Mouse (Mus musculus): ENCODE results near the gene Palm. TPM values are rescaled to one million over a fixed set of nuclear protein-coding genes. Genes with fewer than 3 reads are reported as not detected.

Gene Palm
- polyA plus RNA-seq, 1 experiment from 2014 or later, result 129 TPM

- DNase-seq (ENCODE audit: low spot score), result no peak
- Histone ChIP-seq H3K4me1 (peaks cover 43% of the 10 kb centered on the region), H3K36me3 (replicated peaks) (peaks cover 15% of the 10 kb centered on the region), H3K9me3 (no peaks in the 10 kb centered on the region), H3K27ac (replicated peaks) (0 out of 2 replicates have a peak overlapping the region, but pooled peaks have one; percentile 97), H3K4me3 (peak overlapping the region; percentile 95; the same call in 1 of the 2 replicates), H3K27me3 (replicated peaks; ENCODE audit: low read depth, poor library complexity, severe bottlenecking) (no peaks in the 10 kb centered on the region; the same call in 1 of the 2 replicates)
- WGBS, result 79% methylated on average over 5 of the region's 5 CpGs
Measured at GRCm38 (mm10) chr10:79792339-79793040, 882 bp upstream of the Palm start.

GRCm38 (mm10) chr10:79793738-79794490 is 542 bp downstream of the Palm start:
- peaks cover 52% of the 10 kb centered on the region for H3K4me1 ChIP-seq
- DNase-seq (ENCODE audit: low spot score), result peak; percentile 67
- H3K9me3 ChIP-seq, result no peaks in the 10 kb centered on the region
- no peaks in the 10 kb centered on the region; the same call in 1 of the 2 replicates for H3K27me3 ChIP-seq (replicated peaks; ENCODE audit: low read depth, poor library complexity, severe bottlenecking)
- peaks cover 16% of the 10 kb centered on the region for H3K36me3 ChIP-seq (replicated peaks)
- H3K27ac ChIP-seq (replicated peaks), result peak overlapping the region; percentile 97
- WGBS, result 3% methylated on average over 37 of the region's 38 CpGs
- peak overlapping the region; percentile 95 for H3K4me3 ChIP-seq

DNA sequence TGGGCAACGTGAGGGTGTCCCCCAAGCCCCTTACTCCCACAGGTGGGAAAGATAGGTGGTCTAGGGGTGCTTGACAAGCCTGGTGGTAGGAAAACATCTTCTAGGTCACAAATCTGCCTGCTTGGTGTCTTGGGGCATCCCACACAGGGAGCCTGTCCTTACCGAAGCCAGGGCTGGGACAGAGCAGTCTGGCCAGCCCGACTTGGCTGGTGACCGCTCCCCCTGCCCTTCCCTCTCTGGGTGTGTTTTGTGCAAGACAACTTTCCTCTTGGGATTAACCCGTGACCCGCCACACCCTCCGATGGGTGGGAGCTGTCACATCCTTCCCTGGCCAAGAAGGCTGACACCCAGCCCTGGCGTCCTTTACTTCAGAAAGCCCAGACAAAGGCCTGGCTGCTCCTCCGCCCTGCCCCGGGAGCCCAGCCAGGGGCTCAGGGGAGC is 1.1 kb downstream of the Palm start:
- WGBS, result 7% methylated on average over 10 of the region's 10 CpGs
- H3K27ac ChIP-seq (replicated peaks), result peak overlapping the region; percentile 97
- peak overlapping the region; percentile 95 for H3K4me3 ChIP-seq
- H3K4me1 ChIP-seq, result peaks cover 51% of the 10 kb centered on the region
- peak; percentile 46 for DNase-seq (ENCODE audit: low spot score)
- H3K36me3 ChIP-seq (replicated peaks), result peaks cover 21% of the 10 kb centered on the region
- no peaks in the 10 kb centered on the region; the same call in 1 of the 2 replicates for H3K27me3 ChIP-seq (replicated peaks; ENCODE audit: low read depth, poor library complexity, severe bottlenecking)
- H3K9me3 ChIP-seq, result no peaks in the 10 kb centered on the region

DNA sequence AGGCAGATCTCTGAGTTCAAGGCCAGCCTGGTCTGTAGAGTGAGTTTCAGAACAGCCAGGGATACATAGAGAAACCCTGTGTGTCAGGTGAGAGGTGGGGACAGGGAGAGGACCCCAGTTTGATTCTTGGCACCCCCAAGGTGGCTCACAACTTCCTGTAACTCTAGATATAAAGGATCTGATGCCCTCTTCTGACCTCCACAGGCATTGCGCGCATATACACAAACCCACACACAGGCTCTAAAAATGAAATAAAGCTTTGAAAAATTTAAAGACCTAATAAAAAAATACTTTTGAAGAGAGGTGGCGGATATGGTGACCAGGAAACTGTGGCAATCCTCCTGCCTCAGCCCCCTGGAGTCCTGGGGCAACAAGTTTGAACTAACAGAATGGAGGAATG is 2.5 kb downstream of the Palm start:
- Histone ChIP-seq H3K4me3 (peak overlapping the region; percentile 11; the same call in 1 of the 2 replicates), H3K27me3 (replicated peaks; ENCODE audit: low read depth, poor library complexity, severe bottlenecking) (no peaks in the 10 kb centered on the region), H3K27ac (replicated peaks) (no peak overlapping the region), H3K36me3 (replicated peaks) (peaks cover 33% of the 10 kb centered on the region), H3K4me1 (peaks cover 51% of the 10 kb centered on the region), H3K9me3 (no peaks in the 10 kb centered on the region)
- DNase-seq (ENCODE audit: low spot score), result no peak
- WGBS, result 97% methylated on average over 3 of the region's 3 CpGs

GRCm38 (mm10) chr10:79797326-79797725 is 4.0 kb downstream of the Palm start:
- 48% methylated on average over 15 of the region's 15 CpGs for WGBS
- H3K4me3 ChIP-seq, result 0 out of 2 replicates have a peak overlapping the region, but pooled peaks have one; percentile 20
- H3K4me1 ChIP-seq, result peaks cover 63% of the 10 kb centered on the region

GRCm38 (mm10) chr10:79798289-79798928 is 5.0 kb downstream of the Palm start:
- DNase-seq (ENCODE audit: low spot score), result no peak
- H3K36me3 ChIP-seq (replicated peaks), result peaks cover 40% of the 10 kb centered on the region
- H3K4me1 ChIP-seq, result peaks cover 67% of the 10 kb centered on the region
- H3K4me3 ChIP-seq, result no peak overlapping the region
- H3K27ac ChIP-seq (replicated peaks), result no peak overlapping the region
- 92% methylated on average over 12 of the region's 12 CpGs for WGBS
- no peaks in the 10 kb centered on the region for H3K9me3 ChIP-seq
- no peaks in the 10 kb centered on the region for H3K27me3 ChIP-seq (replicated peaks; ENCODE audit: low read depth, poor library complexity, severe bottlenecking)

More at GRCm38 (mm10) chr10:79797326-79797725, 4.0 kb downstream of the Palm start:
- H3K9me3 ChIP-seq, result no peaks in the 10 kb centered on the region
- H3K36me3 ChIP-seq (replicated peaks), result peaks cover 37% of the 10 kb centered on the region
- DNase-seq (ENCODE audit: low spot score), result peak; percentile 44
- H3K27me3 ChIP-seq (replicated peaks; ENCODE audit: low read depth, poor library complexity, severe bottlenecking), result no peaks in the 10 kb centered on the region
- H3K27ac ChIP-seq (replicated peaks), result peak overlapping the region; percentile 51; the same call in 1 of the 2 replicates

GRCm38 (mm10) chr10:79800508-79800907 is 7.1 kb downstream of the Palm start:
- Histone ChIP-seq H3K27ac (replicated peaks) (no peak overlapping the region), H3K9me3 (no peaks in the 10 kb centered on the region), H3K27me3 (replicated peaks; ENCODE audit: low read depth, poor library complexity, severe bottlenecking) (no peaks in the 10 kb centered on the region), H3K36me3 (replicated peaks) (peaks cover 35% of the 10 kb centered on the region), H3K4me3 (no peak overlapping the region), H3K4me1 (peaks cover 69% of the 10 kb centered on the region)
- 87% methylated on average over 11 of the region's 11 CpGs for WGBS
- DNase-seq (ENCODE audit: low spot score), result no peak

DNA sequence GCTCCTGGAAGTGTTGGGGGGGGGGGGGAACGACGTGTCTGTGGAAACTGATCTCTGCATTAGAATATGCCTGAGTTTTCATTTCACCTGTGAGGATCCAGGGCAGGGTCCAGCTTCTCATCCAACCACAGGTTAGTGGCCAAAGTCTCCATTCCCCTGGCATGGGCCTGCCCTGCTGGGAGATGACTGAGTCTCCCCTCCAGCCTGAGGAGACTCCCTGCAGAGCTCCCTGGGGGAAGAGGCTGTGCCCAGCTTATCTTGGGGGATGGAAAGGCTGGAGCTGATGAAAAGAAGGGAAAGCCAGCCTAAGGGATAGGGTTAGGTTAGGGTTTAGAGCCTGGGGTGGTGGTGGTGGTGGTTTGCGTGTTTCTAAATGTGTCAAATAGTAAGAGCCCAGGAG is 8.5 kb downstream of the Palm start:
- Histone ChIP-seq H3K9me3 (no peaks in the 10 kb centered on the region), H3K4me3 (peak overlapping the region; percentile 51; the same call in 1 of the 2 replicates), H3K27ac (replicated peaks) (peak overlapping the region; percentile 87), H3K4me1 (peaks cover 77% of the 10 kb centered on the region), H3K27me3 (replicated peaks; ENCODE audit: low read depth, poor library complexity, severe bottlenecking) (no peaks in the 10 kb centered on the region), H3K36me3 (replicated peaks) (peaks cover 34% of the 10 kb centered on the region)
- DNase-seq (ENCODE audit: low spot score), result no peak
- 28% methylated on average over 3 of the region's 3 CpGs for WGBS

GRCm38 (mm10) chr10:79802331-79802971 is 9.1 kb downstream of the Palm start:
- Histone ChIP-seq H3K27ac (replicated peaks) (peak overlapping the region; percentile 87), H3K4me3 (peak overlapping the region; percentile 51), H3K9me3 (no peaks in the 10 kb centered on the region), H3K36me3 (replicated peaks) (peaks cover 37% of the 10 kb centered on the region), H3K27me3 (replicated peaks; ENCODE audit: low read depth, poor library complexity, severe bottlenecking) (no peaks in the 10 kb centered on the region), H3K4me1 (peaks cover 77% of the 10 kb centered on the region)
- 43% methylated on average over 11 of the region's 11 CpGs for whole genome bisulfite sequencing
- DNase-seq (ENCODE audit: low spot score), result peak; percentile 52

- Histone ChIP-seq H3K9me3 (no peaks in the 10 kb centered on the region), H3K27ac (replicated peaks) (peak overlapping the region; percentile 87), H3K4me3 (peak overlapping the region; percentile 51), H3K27me3 (replicated peaks; ENCODE audit: low read depth, poor library complexity, severe bottlenecking) (no peaks in the 10 kb centered on the region), H3K4me1 (peaks cover 74% of the 10 kb centered on the region), H3K36me3 (replicated peaks) (peaks cover 50% of the 10 kb centered on the region)
- DNase-seq (ENCODE audit: low spot score), result peak; percentile 94
- 7% methylated on average over 29 of the region's 29 CpGs for WGBS
Measured at GRCm38 (mm10) chr10:79803716-79804323, 10.4 kb downstream of the Palm start.

GRCm38 (mm10) chr10:79805636-79806035 is 12.3 kb downstream of the Palm start:
- no peak for DNase-seq (ENCODE audit: low spot score)
- peak overlapping the region; percentile 16; the same call in 1 of the 2 replicates for H3K4me3 ChIP-seq
- H3K4me1 ChIP-seq, result peaks cover 71% of the 10 kb centered on the region
- H3K9me3 ChIP-seq, result no peaks in the 10 kb centered on the region
- H3K36me3 ChIP-seq (replicated peaks), result peaks cover 48% of the 10 kb centered on the region
- no peaks in the 10 kb centered on the region for H3K27me3 ChIP-seq (replicated peaks; ENCODE audit: low read depth, poor library complexity, severe bottlenecking)
- H3K27ac ChIP-seq (replicated peaks), result peak overlapping the region; percentile 87
- WGBS, result 56% methylated on average over 11 of the region's 11 CpGs

Measured in embryonic facial prominence, embryonic 10.5 days (tissue).